Mouse (Mus musculus) limb, embryonic 15.5 days (tissue): ENCODE results near the gene Tmem104. TPM values are rescaled to one million over a fixed set of nuclear protein-coding genes. Genes with fewer than 3 reads are reported as not detected.

Experiments
- ATAC-seq: fragments of 200-750 bp; cut with Nextera tagmentation; 2 replicates; pipeline ENCODE4 v1.8.0; 2017; ENCODE audit warnings: low read depth, moderate TSS enrichment; ENCODE audit not compliant: insufficient number of reproducible peaks, low FRiP score, low TSS enrichment
- H3K27ac ChIP-seq: fragments of 300-500 bp; sonication (generic); 2 replicates; pipeline ENCODE4 v1.5.1; 2015; ENCODE audit warnings: moderate library complexity, mild to moderate bottlenecking, inconsistent platforms
- H3K27me3 ChIP-seq: fragments of 300-500 bp; sonication (generic); 2 replicates; pipeline ENCODE4 v1.6.1; 2015; ENCODE audit warnings: inconsistent platforms
- H3K36me3 ChIP-seq: fragments of 300-500 bp; sonication (generic); 2 replicates; pipeline ENCODE4 v1.6.1; 2015; ENCODE audit warnings: inconsistent platforms
- H3K4me1 ChIP-seq: fragments of 300-500 bp; sonication (generic); 2 replicates; pipeline ENCODE4 v1.6.1; 2015; ENCODE audit warnings: inconsistent platforms
- H3K4me2 ChIP-seq: fragments of 300-500 bp; sonication (generic); 2 replicates; pipeline ENCODE4 v1.6.1; 2015; ENCODE audit warnings: mild to moderate bottlenecking, inconsistent platforms
- H3K4me3 ChIP-seq: fragments of 300-500 bp; sonication (generic); 2 replicates; pipeline ENCODE4 v1.5.1; 2015; ENCODE audit warnings: mild to moderate bottlenecking, inconsistent platforms
- H3K9ac ChIP-seq: fragments of 300-500 bp; sonication (generic); 2 replicates; pipeline ENCODE4 v1.6.1; 2015; ENCODE audit warnings: inconsistent platforms
- H3K9me3 ChIP-seq: fragments of 300-500 bp; sonication (generic); 2 replicates; pipeline ENCODE4 v1.6.1; 2016; ENCODE audit warnings: inconsistent platforms
- WGBS: fragments of 180-500 bp; shearing (Covaris S2); methylation state at CpG from one replicate; pipeline ENCODE4 v1.1.7; 2015; 5-methylcytosine and 5-hydroxymethylcytosine counted together
- polyA plus RNA-seq: library from polyadenylated mRNA; unstranded; fragments of >200 nt; fragmentation: Nextera tagmentation; extraction: Ambion mirVana; gene quantifications from 2 replicates; pipeline ENCODE4 v1.2.1, GENCODE M21; 2015

Gene Tmem104
- polyA plus RNA-seq, 1 experiment from 2014 or later = 15.9 TPM

DNA sequence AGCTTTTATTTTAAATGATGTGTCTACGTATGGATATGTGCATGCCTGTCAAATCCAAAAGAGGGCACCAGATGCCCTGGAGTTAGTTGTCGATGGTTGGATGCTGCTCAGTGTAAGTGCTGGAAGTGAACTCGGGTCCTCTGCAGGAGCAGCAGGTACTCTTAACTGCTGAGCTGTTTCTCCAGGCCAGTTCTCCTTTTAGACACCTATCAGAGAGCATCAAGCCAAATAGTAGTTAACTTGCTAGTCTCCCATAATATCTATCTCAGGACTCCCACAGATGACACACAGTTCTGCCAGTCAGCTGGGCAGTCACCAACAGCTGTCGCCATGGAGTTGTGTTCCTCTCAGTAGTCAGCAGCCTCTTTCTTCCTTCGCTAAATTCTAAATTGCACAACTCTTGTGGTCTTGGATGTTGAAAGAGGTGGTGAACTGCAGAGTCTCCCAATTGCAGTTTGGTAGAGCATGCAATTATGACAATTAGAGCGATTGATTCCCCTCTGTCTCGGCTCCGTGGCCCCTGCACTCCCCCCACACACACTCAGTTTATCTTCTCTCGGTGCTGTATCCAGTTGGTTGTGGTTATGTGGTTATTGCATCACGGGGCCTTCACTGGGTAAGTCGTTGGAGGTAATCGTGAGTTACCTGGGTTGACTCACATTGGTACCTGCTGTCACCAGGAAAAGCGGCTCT, 1.4 kb downstream of the Tmem104 start:
- H3K9me3 ChIP-seq = no peaks in the 10 kb centered on the region
- H3K27me3 ChIP-seq = no peaks in the 10 kb centered on the region
- WGBS = 85% methylated on average over 13 of the region's 13 CpGs
- H3K4me2 ChIP-seq = 0 out of 2 replicates have a peak overlapping the region, but pooled peaks have one; percentile 73
- no peak overlapping the region for H3K4me3 ChIP-seq
- H3K27ac ChIP-seq = no peak overlapping the region
- H3K36me3 ChIP-seq = peaks cover 17% of the 10 kb centered on the region; the same call in 1 of the 2 replicates
- no peak for ATAC-seq
- peaks cover 16% of the 10 kb centered on the region for H3K4me1 ChIP-seq
- H3K9ac ChIP-seq = no peak overlapping the region

DNA sequence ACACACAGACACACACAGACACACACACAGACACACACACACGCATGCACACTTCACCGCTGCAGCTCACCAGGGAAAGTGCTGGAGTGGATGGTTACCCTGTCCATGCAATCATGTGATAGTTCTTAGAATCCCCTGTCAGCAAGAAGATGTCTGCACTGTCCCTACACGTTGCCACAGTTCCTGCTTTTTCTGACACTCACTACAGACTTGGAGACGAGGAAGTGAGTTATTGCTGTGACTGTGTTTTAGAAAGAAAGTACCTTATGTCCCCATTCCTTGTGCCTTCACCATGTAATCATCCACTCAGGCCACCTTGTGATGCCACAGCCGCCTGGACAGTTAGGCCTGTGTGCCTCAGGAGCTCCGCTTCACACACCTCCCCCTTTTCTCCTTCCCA, 2.0 kb downstream of the Tmem104 start:
- Histone ChIP-seq H3K27me3 (no peaks in the 10 kb centered on the region), H3K9me3 (no peaks in the 10 kb centered on the region), H3K9ac (no peak overlapping the region), H3K27ac (no peak overlapping the region), H3K4me3 (no peak overlapping the region), H3K4me1 (peaks cover 16% of the 10 kb centered on the region), H3K4me2 (no peak overlapping the region), H3K36me3 (peaks cover 17% of the 10 kb centered on the region; the same call in 1 of the 2 replicates)
- WGBS = 84% methylated on average over 6 of the region's 6 CpGs
- ATAC-seq = no peak

DNA sequence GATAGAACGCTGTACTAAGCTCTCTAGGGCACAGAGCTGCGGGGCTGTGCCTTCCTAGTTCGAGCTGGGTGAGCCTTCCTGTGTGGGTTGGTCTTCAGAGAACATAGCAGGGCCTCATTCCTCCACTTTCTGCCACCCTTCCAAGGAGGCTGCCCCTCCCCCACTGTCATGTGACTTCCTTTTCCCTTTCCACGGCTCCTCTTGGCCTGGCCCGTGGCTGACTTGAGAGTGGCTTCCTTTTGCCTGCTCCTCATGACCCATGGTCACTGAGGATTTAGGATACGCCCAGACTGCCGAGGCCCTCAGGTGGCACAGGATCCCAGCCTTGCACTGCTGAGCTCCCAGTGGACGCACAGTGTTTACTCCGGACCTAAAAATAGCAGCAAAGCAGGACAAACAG, 4.9 kb downstream of the Tmem104 start:
- Histone ChIP-seq H3K9me3 (no peaks in the 10 kb centered on the region), H3K27me3 (no peaks in the 10 kb centered on the region), H3K4me1 (peaks cover 7% of the 10 kb centered on the region), H3K4me3 (no peak overlapping the region), H3K4me2 (no peak overlapping the region), H3K9ac (no peak overlapping the region), H3K36me3 (peaks cover 23% of the 10 kb centered on the region), H3K27ac (no peak overlapping the region)
- ATAC-seq = no peak
- 65% methylated on average over 9 of the region's 9 CpGs for WGBS

DNA sequence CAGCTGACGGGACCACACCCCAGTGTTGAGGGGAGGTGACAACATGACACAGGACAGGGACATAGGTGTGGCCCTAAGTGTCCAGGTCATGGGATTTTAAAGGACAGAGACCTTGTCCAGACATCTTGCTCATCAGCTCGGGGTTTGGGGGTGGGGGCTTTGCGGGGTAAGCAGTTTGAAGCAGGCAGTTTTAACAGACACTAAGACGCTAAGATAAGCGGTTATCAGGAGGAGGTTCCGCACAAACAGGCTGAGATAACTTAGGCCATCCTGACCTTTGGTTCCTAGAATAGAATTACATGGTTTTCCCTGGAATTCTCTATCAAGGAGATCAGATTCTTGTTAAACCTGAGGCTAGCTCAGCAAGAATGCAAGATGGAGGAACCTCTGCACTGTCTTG, 7.4 kb downstream of the Tmem104 start:
- no peak for ATAC-seq
- Histone ChIP-seq H3K9ac (no peak overlapping the region), H3K9me3 (no peaks in the 10 kb centered on the region), H3K27me3 (no peaks in the 10 kb centered on the region), H3K36me3 (peaks cover 28% of the 10 kb centered on the region), H3K27ac (no peak overlapping the region), H3K4me1 (no peaks in the 10 kb centered on the region), H3K4me2 (no peak overlapping the region), H3K4me3 (no peak overlapping the region)
- WGBS = 86% methylated on average over 6 of the region's 6 CpGs

DNA sequence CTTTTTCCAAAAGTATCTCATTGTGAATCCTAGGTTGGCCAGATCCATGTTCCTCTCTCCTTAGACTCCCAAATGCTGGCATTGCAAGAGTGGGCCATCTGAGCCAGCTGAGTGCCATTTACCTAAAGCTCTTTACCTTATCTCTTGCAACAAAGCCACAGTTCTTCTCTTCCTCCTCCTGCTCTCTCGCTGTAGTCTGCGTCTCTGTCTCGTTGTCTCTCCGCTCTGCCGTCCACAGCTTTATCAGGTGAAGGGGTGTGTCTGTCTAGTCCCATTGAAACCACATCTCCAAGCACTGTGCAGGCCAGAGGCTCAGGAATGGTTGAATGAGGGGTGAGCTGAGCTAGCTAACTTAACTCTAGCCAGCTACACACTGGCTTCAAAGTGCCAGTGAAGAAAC, 8.6 kb downstream of the Tmem104 start:
- Histone ChIP-seq H3K27ac (no peak overlapping the region), H3K27me3 (no peaks in the 10 kb centered on the region), H3K4me2 (no peak overlapping the region), H3K36me3 (peaks cover 28% of the 10 kb centered on the region), H3K9me3 (no peaks in the 10 kb centered on the region), H3K9ac (no peak overlapping the region), H3K4me3 (no peak overlapping the region), H3K4me1 (no peaks in the 10 kb centered on the region)
- WGBS = 91% methylated on average over 5 of the region's 5 CpGs
- no peak for ATAC-seq

DNA sequence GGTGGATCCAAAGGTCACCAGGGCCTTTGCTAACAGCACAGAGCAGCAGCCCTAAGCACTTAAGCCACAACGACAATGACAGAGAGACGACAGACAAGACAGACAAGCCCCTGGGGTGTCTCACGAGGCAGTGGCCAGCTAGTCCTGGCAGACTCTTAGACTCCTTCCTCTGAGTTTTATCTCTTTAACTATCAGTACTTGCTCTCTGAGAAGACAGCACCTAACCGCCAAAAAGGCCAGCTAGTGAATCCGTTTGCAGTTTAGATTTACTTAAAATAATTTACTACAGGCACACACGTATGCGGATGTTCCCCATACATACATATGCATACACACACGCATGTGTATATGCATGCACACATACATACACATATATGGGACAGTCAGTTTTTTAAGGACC, 10.3 kb downstream of the Tmem104 start:
- 78% methylated on average over 8 of the region's 8 CpGs for WGBS
- Histone ChIP-seq H3K27me3 (no peaks in the 10 kb centered on the region), H3K9ac (no peak overlapping the region), H3K4me3 (no peak overlapping the region), H3K27ac (no peak overlapping the region), H3K4me2 (no peak overlapping the region), H3K36me3 (peaks cover 37% of the 10 kb centered on the region), H3K4me1 (no peaks in the 10 kb centered on the region), H3K9me3 (no peaks in the 10 kb centered on the region)
- ATAC-seq = no peak

DNA sequence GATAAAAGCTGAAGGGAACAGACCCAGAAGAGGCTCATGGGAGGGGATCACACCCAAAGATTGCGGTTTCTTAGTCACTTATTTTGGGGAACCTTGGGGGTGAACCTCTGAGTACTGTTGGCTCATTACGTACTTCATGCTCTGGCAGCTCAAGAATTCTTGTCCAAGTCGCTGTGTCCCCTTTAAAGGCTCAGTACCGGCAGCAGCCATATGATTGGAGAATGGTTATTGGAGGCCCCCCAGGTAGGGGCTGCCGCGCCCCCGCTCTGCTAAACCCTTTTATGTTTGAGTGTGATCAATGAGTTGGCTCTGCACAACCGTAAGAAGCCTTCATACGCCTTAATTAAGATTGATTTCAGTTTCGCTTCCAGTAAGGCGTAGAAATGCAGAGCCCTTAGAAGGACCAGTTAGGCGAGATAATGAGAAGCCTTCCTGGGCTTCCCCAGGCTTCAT, 11.7 kb downstream of the Tmem104 start:
- WGBS = 35% methylated on average over 12 of the region's 12 CpGs

DNA sequence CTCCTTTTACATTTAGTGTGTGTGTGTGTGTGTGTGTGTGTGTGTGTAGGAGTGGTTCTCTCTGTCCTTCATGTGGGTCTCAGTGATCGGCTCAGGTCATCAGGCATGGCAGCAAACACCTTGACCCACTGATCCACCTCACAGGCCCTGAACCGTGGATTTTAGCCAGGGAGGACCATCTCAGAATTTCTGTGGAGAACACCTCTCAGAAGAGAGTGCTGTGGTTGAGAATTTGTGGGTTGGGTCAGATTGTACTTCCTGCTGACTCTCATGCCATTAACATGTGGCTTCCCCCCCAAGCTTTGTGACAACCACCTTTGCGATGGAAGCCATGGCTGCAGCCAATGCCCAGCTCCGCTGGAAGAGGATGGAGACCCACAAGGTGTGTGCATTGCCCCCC, 13.2 kb downstream of the Tmem104 start:
- no peaks in the 10 kb centered on the region for H3K9me3 ChIP-seq
- H3K9ac ChIP-seq = no peak overlapping the region
- no peak for ATAC-seq
- 0 out of 2 replicates have a peak, but pooled peaks cover 3% of the 10 kb centered on the region for H3K27me3 ChIP-seq
- H3K27ac ChIP-seq = no peak overlapping the region
- peaks cover 55% of the 10 kb centered on the region for H3K36me3 ChIP-seq
- H3K4me1 ChIP-seq = no peaks in the 10 kb centered on the region
- WGBS = 90% methylated on average over 4 of the region's 4 CpGs
- no peak overlapping the region for H3K4me3 ChIP-seq
- H3K4me2 ChIP-seq = no peak overlapping the region

More for the DNA sequence above, 11.7 kb downstream of the Tmem104 start:
- Histone ChIP-seq H3K27me3 (no peaks in the 10 kb centered on the region), H3K9ac (no peak overlapping the region), H3K9me3 (no peaks in the 10 kb centered on the region), H3K4me1 (no peaks in the 10 kb centered on the region), H3K4me2 (no peak overlapping the region), H3K27ac (no peak overlapping the region), H3K36me3 (peaks cover 44% of the 10 kb centered on the region), H3K4me3 (no peak overlapping the region)
- ATAC-seq = no peak

DNA sequence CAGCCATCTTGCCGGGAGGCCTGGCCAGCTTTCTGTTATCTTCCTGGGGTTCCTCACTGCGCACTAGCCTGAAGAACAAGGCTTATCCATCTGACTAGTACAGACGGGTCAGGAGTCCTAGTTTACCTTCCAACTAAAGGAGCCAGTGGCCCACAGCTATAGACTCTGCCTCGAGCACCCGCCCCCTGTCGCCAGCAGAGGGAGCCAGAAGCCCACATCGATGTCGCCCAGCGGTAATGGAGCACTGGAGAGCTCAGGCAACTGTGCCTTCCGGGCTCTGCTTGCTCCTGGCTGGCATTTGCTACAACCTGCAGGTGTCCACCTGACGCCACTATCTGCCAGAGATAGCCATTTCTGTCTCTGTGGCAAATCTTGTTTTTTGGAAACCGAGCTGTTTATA, 15.0 kb downstream of the Tmem104 start:
- Histone ChIP-seq H3K36me3 (peaks cover 65% of the 10 kb centered on the region), H3K4me2 (no peak overlapping the region), H3K9ac (no peak overlapping the region), H3K9me3 (no peaks in the 10 kb centered on the region), H3K4me3 (no peak overlapping the region), H3K27ac (no peak overlapping the region), H3K27me3 (0 out of 2 replicates have a peak, but pooled peaks cover 3% of the 10 kb centered on the region), H3K4me1 (no peaks in the 10 kb centered on the region)
- 14% methylated on average over 12 of the region's 12 CpGs for WGBS
- no peak; the same call in 1 of the 2 replicates for ATAC-seq

DNA sequence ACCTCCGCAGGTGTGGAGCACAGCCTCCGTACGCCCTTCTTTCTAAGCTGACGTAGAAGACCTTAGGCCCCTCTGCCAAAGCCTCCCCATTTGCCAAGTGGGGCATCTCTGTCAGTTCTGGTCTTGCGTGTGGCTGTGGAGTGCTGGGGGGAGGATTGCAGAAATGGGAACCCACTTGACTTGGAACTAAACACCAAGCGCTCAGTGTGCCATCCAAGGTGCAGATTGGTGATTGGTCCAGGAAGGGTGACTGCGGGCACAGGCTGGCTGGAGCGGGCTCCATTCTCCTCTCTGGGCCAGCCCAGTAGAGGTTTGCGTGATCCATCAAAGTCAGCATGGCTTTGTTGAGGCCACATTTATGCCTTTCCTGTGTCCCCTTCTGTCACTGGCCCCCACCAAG, 15.5 kb downstream of the Tmem104 start:
- ATAC-seq = no peak
- Histone ChIP-seq H3K4me2 (no peak overlapping the region), H3K4me3 (no peak overlapping the region), H3K9me3 (no peaks in the 10 kb centered on the region), H3K4me1 (no peaks in the 10 kb centered on the region), H3K27ac (no peak overlapping the region), H3K36me3 (peaks cover 65% of the 10 kb centered on the region), H3K9ac (no peak overlapping the region), H3K27me3 (0 out of 2 replicates have a peak, but pooled peaks cover 3% of the 10 kb centered on the region)
- 92% methylated on average over 9 of the region's 9 CpGs for WGBS

DNA sequence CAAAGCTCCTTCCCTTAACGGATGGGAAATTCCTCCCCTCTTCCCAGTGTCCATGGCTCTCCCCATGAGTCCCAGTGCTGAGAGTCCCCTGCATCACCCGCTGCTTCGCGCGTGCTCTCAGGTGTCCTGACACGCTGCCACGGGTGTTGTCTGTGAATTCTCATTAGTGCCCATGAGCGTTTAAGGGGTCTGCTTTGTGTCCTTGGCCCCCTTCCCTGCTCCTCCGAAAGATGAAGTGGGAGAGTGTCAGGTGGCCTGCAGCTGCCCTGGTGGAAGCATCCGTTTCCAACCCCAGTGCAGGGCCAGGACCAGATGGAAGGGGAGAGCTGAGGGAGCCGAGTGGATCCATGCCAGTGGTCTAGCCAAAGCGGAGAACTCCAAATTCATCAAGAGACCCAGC, 20.8 kb downstream of the Tmem104 start:
- peaks cover 57% of the 10 kb centered on the region for H3K36me3 ChIP-seq
- H3K9me3 ChIP-seq = no peaks in the 10 kb centered on the region
- 0 out of 2 replicates have a peak, but pooled peaks cover 3% of the 10 kb centered on the region for H3K27me3 ChIP-seq
- ATAC-seq = no peak
- 74% methylated on average over 12 of the region's 12 CpGs for WGBS
- no peaks in the 10 kb centered on the region for H3K4me1 ChIP-seq
- no peak overlapping the region for H3K27ac ChIP-seq
- H3K4me3 ChIP-seq = no peak overlapping the region
- H3K9ac ChIP-seq = no peak overlapping the region
- H3K4me2 ChIP-seq = no peak overlapping the region

DNA sequence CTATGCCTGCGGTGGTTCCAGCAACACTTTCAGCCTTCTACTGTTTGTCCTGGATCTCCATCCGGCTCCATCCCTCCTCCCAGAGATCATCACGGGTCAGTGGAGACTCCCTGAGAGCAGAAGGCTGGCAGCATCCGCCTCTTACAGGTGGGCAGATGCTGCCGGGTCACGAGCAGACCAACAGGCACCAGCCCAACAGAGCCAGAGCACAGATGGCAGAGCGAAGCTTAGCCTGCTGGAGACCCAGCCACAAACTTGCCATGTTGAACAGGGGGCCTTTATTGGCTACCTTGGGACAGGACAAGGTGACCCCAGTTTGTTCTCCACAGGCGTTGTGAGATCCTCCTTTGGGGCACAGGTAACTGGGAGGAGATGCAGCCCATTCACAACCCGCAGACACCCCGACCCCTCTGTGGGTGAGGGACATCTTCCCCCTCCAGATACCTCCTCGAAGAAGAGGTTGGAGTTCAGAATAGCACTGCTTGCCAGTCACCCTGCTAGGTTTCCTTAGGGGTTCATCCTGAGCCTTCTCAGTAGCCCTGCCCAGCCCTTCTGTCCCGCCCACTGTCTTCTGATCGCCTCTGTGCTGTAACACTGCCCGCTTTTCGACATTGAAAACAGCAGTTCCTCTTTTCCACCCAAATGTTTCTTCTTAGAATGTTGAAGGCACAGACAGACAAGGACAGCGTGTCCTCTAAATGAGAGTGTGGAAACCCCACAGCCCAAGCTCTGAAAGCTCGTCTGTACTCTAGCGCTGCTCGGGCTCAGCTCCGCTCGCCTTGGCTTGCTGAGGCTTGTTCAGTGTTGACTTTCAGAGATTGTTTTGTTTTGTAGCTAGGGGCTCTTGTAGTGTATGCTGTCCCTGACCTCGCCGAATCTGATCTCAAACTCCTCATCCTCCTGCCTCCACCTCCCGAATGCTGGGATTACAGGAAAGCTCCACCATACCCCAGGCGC, 21.8 kb downstream of the Tmem104 start:
- H3K4me3 ChIP-seq = no peak overlapping the region
- H3K9ac ChIP-seq = no peak overlapping the region
- H3K9me3 ChIP-seq = no peaks in the 10 kb centered on the region
- H3K36me3 ChIP-seq = peaks cover 56% of the 10 kb centered on the region
- 77% methylated on average over 25 of the region's 25 CpGs for WGBS
- 0 out of 2 replicates have a peak, but pooled peaks cover 3% of the 10 kb centered on the region for H3K27me3 ChIP-seq
- H3K27ac ChIP-seq = no peak overlapping the region
- ATAC-seq = no peak
- H3K4me2 ChIP-seq = no peak overlapping the region
- H3K4me1 ChIP-seq = no peaks in the 10 kb centered on the region
